Mouse (Mus musculus): ENCODE results near the gene Ubox5.
"Not testable (repeated sequence)": the region's sequence is repeated elsewhere in the genome, so short reads cannot be mapped to it uniquely, and the experiment has no call there.

The Ubox5 gene

GRCm38 (mm10) chr2:130576564-130576963 is 53.3 kb downstream of the Ubox5 start:
- DNase-seq (ENCODE audit: low spot score), result not testable (repeated sequence)

GRCm38 (mm10) chr2:130575873-130576272 is 54.0 kb downstream of the Ubox5 start, which contains the start of gene Oxt:
Oxt (plus strand) TSS chr2:130576173.
- no peak for DNase-seq (ENCODE audit: low spot score)

- DNase-seq (ENCODE audit: low spot score), result no peak
Measured at GRCm38 (mm10) chr2:130574960-130575359, 54.9 kb downstream of the Ubox5 start.

- no peak for DNase-seq (ENCODE audit: low spot score)
Measured at GRCm38 (mm10) chr2:130569926-130570325, 59.9 kb downstream of the Ubox5 start.

GRCm38 (mm10) chr2:130568921-130569320 is 60.9 kb downstream of the Ubox5 start:
- no peak for DNase-seq (ENCODE audit: low spot score)

GRCm38 (mm10) chr2:130564983-130565382 is 64.9 kb downstream of the Ubox5 start:
- DNase-seq (ENCODE audit: low spot score), result no peak

GRCm38 (mm10) chr2:130564063-130564462 is 65.8 kb downstream of the Ubox5 start:
- DNase-seq (ENCODE audit: low spot score), result no peak

- DNase-seq (ENCODE audit: low spot score), result peak; percentile 85
Measured at GRCm38 (mm10) chr2:130563212-130564055, 66.4 kb downstream of the Ubox5 start, which contains the start of gene Mrps26. Mrps26 (plus strand) TSS chr2:130563742.

GRCm38 (mm10) chr2:130558015-130558414 is 71.8 kb downstream of the Ubox5 start:
- no peak for DNase-seq (ENCODE audit: low spot score)

- DNase-seq (ENCODE audit: low spot score), result no peak
Measured at GRCm38 (mm10) chr2:130557462-130557861, 72.4 kb downstream of the Ubox5 start.

GRCm38 (mm10) chr2:130556292-130556691 is 73.5 kb downstream of the Ubox5 start:
- DNase-seq (ENCODE audit: low spot score), result no peak

GRCm38 (mm10) chr2:130554841-130555240 is 75.0 kb downstream of the Ubox5 start:
- DNase-seq (ENCODE audit: low spot score), result no peak

- no peak for DNase-seq (ENCODE audit: low spot score)
Measured at GRCm38 (mm10) chr2:130546957-130547356, 82.9 kb downstream of the Ubox5 start.

- DNase-seq (ENCODE audit: low spot score), result no peak
Measured at GRCm38 (mm10) chr2:130540266-130540665, 89.6 kb downstream of the Ubox5 start.
